Mouse (Mus musculus): ENCODE measurements around the gene Nectin2. TPM values are rescaled to one million over a fixed set of nuclear protein-coding genes. Genes with fewer than 3 reads are reported as not detected.
A peak's percentile ranks its signal among the peaks of the same experiment; 100 is the strongest.

Nectin2 gene
- polyA plus RNA-seq, 1 experiment from 2014 or later: 66.5 TPM

- H3K9me3 ChIP-seq (replicated peaks): no peaks in the 10 kb centered on the region
- H3K4me3 ChIP-seq: no peak overlapping the region
- 0 out of 2 replicates have a peak overlapping the region, but pooled peaks have one; percentile 18 for H3K4me2 ChIP-seq
- H3K36me3 ChIP-seq: peaks cover 30% of the 10 kb centered on the region
- H3K27ac ChIP-seq: peak overlapping the region; percentile 70
- WGBS: 31% methylated on average over 22 of the region's 22 CpGs
- no peaks in the 10 kb centered on the region for H3K27me3 ChIP-seq
- peak; percentile 47; the same call in 1 of the 2 replicates for ATAC-seq (replicated peaks; ENCODE audit: insufficient number of reproducible peaks, insufficient read depth, low FRiP score, low read depth)
- H3K4me1 ChIP-seq (replicated peaks): peaks cover 41% of the 10 kb centered on the region
- H3K9ac ChIP-seq: 0 out of 2 replicates have a peak overlapping the region, but pooled peaks have one; percentile 19
Measured at GRCm38 (mm10) chr7:19701069-19701761, 49.1 kb downstream of the Nectin2 start.

GRCm38 (mm10) chr7:19700299-19701068 is 49.8 kb downstream of the Nectin2 start:
- no peaks in the 10 kb centered on the region for H3K27me3 ChIP-seq
- peaks cover 33% of the 10 kb centered on the region for H3K36me3 ChIP-seq
- 0 out of 2 replicates have a peak overlapping the region, but pooled peaks have one; percentile 18 for H3K4me2 ChIP-seq
- H3K4me1 ChIP-seq (replicated peaks): peaks cover 48% of the 10 kb centered on the region
- WGBS: 52% methylated on average over 12 of the region's 12 CpGs
- ATAC-seq (replicated peaks; ENCODE audit: insufficient number of reproducible peaks, insufficient read depth, low FRiP score, low read depth): no peak
- H3K9me3 ChIP-seq (replicated peaks): no peaks in the 10 kb centered on the region
- H3K27ac ChIP-seq: peak overlapping the region; percentile 70
- H3K4me3 ChIP-seq: no peak overlapping the region
- 0 out of 2 replicates have a peak overlapping the region, but pooled peaks have one; percentile 5 for H3K9ac ChIP-seq

GRCm38 (mm10) chr7:19699827-19700148 is 50.5 kb downstream of the Nectin2 start:
- peak overlapping the region; percentile 76; the same call in 1 of the 2 replicates for H3K4me2 ChIP-seq
- H3K9me3 ChIP-seq (replicated peaks): no peaks in the 10 kb centered on the region
- H3K27ac ChIP-seq: peak overlapping the region; percentile 70
- H3K27me3 ChIP-seq: no peaks in the 10 kb centered on the region
- 76% methylated on average over 4 of the region's 4 CpGs for WGBS
- H3K36me3 ChIP-seq: peaks cover 33% of the 10 kb centered on the region
- H3K9ac ChIP-seq: no peak overlapping the region
- H3K4me3 ChIP-seq: no peak overlapping the region
- ATAC-seq (replicated peaks; ENCODE audit: insufficient number of reproducible peaks, insufficient read depth, low FRiP score, low read depth): no peak
- peaks cover 53% of the 10 kb centered on the region for H3K4me1 ChIP-seq (replicated peaks)

GRCm38 (mm10) chr7:19698907-19699826 is 51.1 kb downstream of the Nectin2 start, which contains the start of gene Apoe:
Apoe (minus strand) TSS chr7:19699188.
- peak within 1 kb of the TSS; percentile 70 for H3K27ac ChIP-seq
- peak within 1 kb of the TSS; percentile 58 for H3K9ac ChIP-seq
- WGBS: 3% methylated on average over 20 of the region's 20 CpGs
- peak within 1 kb of the TSS; percentile 76 for H3K4me2 ChIP-seq
- ATAC-seq (replicated peaks; ENCODE audit: insufficient number of reproducible peaks, insufficient read depth, low FRiP score, low read depth): peak; percentile 71; the same call in 1 of the 2 replicates
- H3K36me3 ChIP-seq: peaks cover 27% of the 10 kb centered on the region; the same call in 1 of the 2 replicates
- peaks cover 57% of the 10 kb centered on the region for H3K4me1 ChIP-seq (replicated peaks)
- H3K27me3 ChIP-seq: no peaks in the 10 kb centered on the region
- peak within 1 kb of the TSS; percentile 52 for H3K4me3 ChIP-seq
- H3K9me3 ChIP-seq (replicated peaks): no peaks in the 10 kb centered on the region

- peak overlapping the region; percentile 76 for H3K4me2 ChIP-seq
- H3K4me1 ChIP-seq (replicated peaks): peaks cover 66% of the 10 kb centered on the region
- peak overlapping the region; percentile 58 for H3K9ac ChIP-seq
- 3% methylated on average over 28 of the region's 28 CpGs for WGBS
- peaks cover 19% of the 10 kb centered on the region; the same call in 1 of the 2 replicates for H3K36me3 ChIP-seq
- H3K27me3 ChIP-seq: no peaks in the 10 kb centered on the region
- no peaks in the 10 kb centered on the region for H3K9me3 ChIP-seq (replicated peaks)
- peak overlapping the region; percentile 62 for H3K27ac ChIP-seq
- peak overlapping the region; percentile 52 for H3K4me3 ChIP-seq
- no peak for ATAC-seq (replicated peaks; ENCODE audit: insufficient number of reproducible peaks, insufficient read depth, low FRiP score, low read depth)
Measured at GRCm38 (mm10) chr7:19697949-19698906, 52.1 kb downstream of the Nectin2 start.

- H3K36me3 ChIP-seq: peaks cover 9% of the 10 kb centered on the region; the same call in 1 of the 2 replicates
- peaks cover 73% of the 10 kb centered on the region for H3K4me1 ChIP-seq (replicated peaks)
- H3K4me2 ChIP-seq: 0 out of 2 replicates have a peak overlapping the region, but pooled peaks have one; percentile 76
- H3K4me3 ChIP-seq: no peak overlapping the region
- 91% methylated on average over 34 of the region's 34 CpGs for WGBS
- H3K27ac ChIP-seq: peak overlapping the region; percentile 77; the same call in 1 of the 2 replicates
- H3K9me3 ChIP-seq (replicated peaks): no peaks in the 10 kb centered on the region
- no peaks in the 10 kb centered on the region for H3K27me3 ChIP-seq
- ATAC-seq (replicated peaks; ENCODE audit: insufficient number of reproducible peaks, insufficient read depth, low FRiP score, low read depth): no peak
- no peak overlapping the region for H3K9ac ChIP-seq
Measured at GRCm38 (mm10) chr7:19696336-19696873, 53.9 kb downstream of the Nectin2 start.

GRCm38 (mm10) chr7:19695881-19696280 is 54.4 kb downstream of the Nectin2 start:
- H3K27me3 ChIP-seq: no peaks in the 10 kb centered on the region
- H3K27ac ChIP-seq: peak overlapping the region; percentile 77
- H3K4me3 ChIP-seq: no peak overlapping the region
- WGBS: 70% methylated on average over 6 of the region's 6 CpGs
- H3K4me2 ChIP-seq: no peak overlapping the region
- no peaks in the 10 kb centered on the region for H3K9me3 ChIP-seq (replicated peaks)
- H3K9ac ChIP-seq: no peak overlapping the region
- no peak for ATAC-seq (replicated peaks; ENCODE audit: insufficient number of reproducible peaks, insufficient read depth, low FRiP score, low read depth)
- H3K36me3 ChIP-seq: peaks cover 9% of the 10 kb centered on the region; the same call in 1 of the 2 replicates
- H3K4me1 ChIP-seq (replicated peaks): peaks cover 68% of the 10 kb centered on the region

- 15% methylated on average over 8 of the region's 8 CpGs for WGBS
- H3K36me3 ChIP-seq: peaks cover 9% of the 10 kb centered on the region; the same call in 1 of the 2 replicates
- no peak overlapping the region for H3K4me3 ChIP-seq
- H3K27ac ChIP-seq: peak overlapping the region; percentile 77
- H3K4me2 ChIP-seq: no peak overlapping the region
- H3K4me1 ChIP-seq (replicated peaks): peaks cover 62% of the 10 kb centered on the region
- no peaks in the 10 kb centered on the region for H3K27me3 ChIP-seq
- H3K9ac ChIP-seq: no peak overlapping the region
- peak; percentile 14; the same call in 1 of the 2 replicates for ATAC-seq (replicated peaks; ENCODE audit: insufficient number of reproducible peaks, insufficient read depth, low FRiP score, low read depth)
- H3K9me3 ChIP-seq (replicated peaks): no peaks in the 10 kb centered on the region
Measured at GRCm38 (mm10) chr7:19695213-19695594, 55.1 kb downstream of the Nectin2 start.

GRCm38 (mm10) chr7:19694336-19695212 is 55.7 kb downstream of the Nectin2 start:
- Histone ChIP-seq H3K9ac (no peak overlapping the region), H3K36me3 (peaks cover 9% of the 10 kb centered on the region; the same call in 1 of the 2 replicates), H3K4me1 (replicated peaks) (peaks cover 56% of the 10 kb centered on the region), H3K27ac (peak overlapping the region; percentile 77), H3K9me3 (replicated peaks) (no peaks in the 10 kb centered on the region), H3K27me3 (no peaks in the 10 kb centered on the region), H3K4me2 (no peak overlapping the region), H3K4me3 (no peak overlapping the region)
- ATAC-seq (replicated peaks; ENCODE audit: insufficient number of reproducible peaks, insufficient read depth, low FRiP score, low read depth): no peak
- 68% methylated on average over 10 of the region's 10 CpGs for WGBS

Measured in heart, embryonic 15.5 days (tissue).